Mouse (Mus musculus) small intestine, adult 2 months (tissue): Measurements from ENCODE around the gene Cemip2. TPM values are rescaled to one million over a fixed set of nuclear protein-coding genes. Genes with fewer than 3 reads are reported as not detected.

Experiments used
- H3K27ac ChIP-seq: fragments of 200-500 bp; 2 replicates; pipeline ENCODE4 v1.5.1; 2012; ENCODE audit warnings: low read depth, low read length, control low read depth, inconsistent platforms; ENCODE audit not compliant: insufficient read depth
- H3K27me3 ChIP-seq: fragments of 200-500 bp; 2 replicates; pipeline ENCODE4 v1.6.1; 2012; ENCODE audit warnings: mild to moderate bottlenecking, moderate library complexity, low read length, inconsistent platforms; ENCODE audit not compliant: control insufficient read depth, insufficient read depth
- H3K36me3 ChIP-seq: fragments of 200-500 bp; 2 replicates; pipeline ENCODE4 v1.6.1; 2012; ENCODE audit warnings: mild to moderate bottlenecking, low read length, control low read depth, inconsistent platforms; ENCODE audit not compliant: control insufficient read depth, insufficient read depth
- H3K4me1 ChIP-seq: fragments of 200-500 bp; 2 replicates; pipeline ENCODE4 v1.6.1; 2012; ENCODE audit warnings: low read length, inconsistent platforms, mixed read lengths; ENCODE audit not compliant: control insufficient read depth, insufficient read depth, insufficient read length
- H3K4me3 ChIP-seq: fragments of 200-500 bp; 2 replicates; pipeline ENCODE4 v1.5.1; 2012; ENCODE audit warnings: low read depth, mild to moderate bottlenecking, control low read depth, inconsistent platforms, low read length, moderate library complexity
- CTCF ChIP-seq: fragments of 200-500 bp; IDR thresholded peaks from 2 replicates; pipeline ENCODE4 v1.5.1; 2012; ENCODE audit warnings: low read depth, mild to moderate bottlenecking, control low read depth, inconsistent platforms, low read length, moderate library complexity, mixed read lengths; ENCODE audit not compliant: insufficient replicate concordance, insufficient read length; ENCODE audit errors: extremely low read depth
- POLR2A ChIP-seq: fragments of 200-500 bp; IDR thresholded peaks from 2 replicates; pipeline ENCODE4 v1.6.1; 2012; ENCODE audit warnings: low read depth, mild to moderate bottlenecking, control low read depth, inconsistent platforms, low read length, moderate library complexity
- WGBS: fragments of 180-500 bp; shearing (Covaris S2); methylation state at CpG from one replicate; pipeline ENCODE4 v1.1.7; 2018; 5-methylcytosine and 5-hydroxymethylcytosine counted together
- polyA plus RNA-seq: library from polyadenylated mRNA; depleted of rRNA; stranded (reverse); fragments of >200 nt; gene quantifications from 2 replicates; pipeline ENCODE4 v1.2.3, GENCODE M21; 2012; rRNA removed

The Cemip2 gene
- polyA plus RNA-seq, 1 experiment: 3.8 TPM

DNA sequence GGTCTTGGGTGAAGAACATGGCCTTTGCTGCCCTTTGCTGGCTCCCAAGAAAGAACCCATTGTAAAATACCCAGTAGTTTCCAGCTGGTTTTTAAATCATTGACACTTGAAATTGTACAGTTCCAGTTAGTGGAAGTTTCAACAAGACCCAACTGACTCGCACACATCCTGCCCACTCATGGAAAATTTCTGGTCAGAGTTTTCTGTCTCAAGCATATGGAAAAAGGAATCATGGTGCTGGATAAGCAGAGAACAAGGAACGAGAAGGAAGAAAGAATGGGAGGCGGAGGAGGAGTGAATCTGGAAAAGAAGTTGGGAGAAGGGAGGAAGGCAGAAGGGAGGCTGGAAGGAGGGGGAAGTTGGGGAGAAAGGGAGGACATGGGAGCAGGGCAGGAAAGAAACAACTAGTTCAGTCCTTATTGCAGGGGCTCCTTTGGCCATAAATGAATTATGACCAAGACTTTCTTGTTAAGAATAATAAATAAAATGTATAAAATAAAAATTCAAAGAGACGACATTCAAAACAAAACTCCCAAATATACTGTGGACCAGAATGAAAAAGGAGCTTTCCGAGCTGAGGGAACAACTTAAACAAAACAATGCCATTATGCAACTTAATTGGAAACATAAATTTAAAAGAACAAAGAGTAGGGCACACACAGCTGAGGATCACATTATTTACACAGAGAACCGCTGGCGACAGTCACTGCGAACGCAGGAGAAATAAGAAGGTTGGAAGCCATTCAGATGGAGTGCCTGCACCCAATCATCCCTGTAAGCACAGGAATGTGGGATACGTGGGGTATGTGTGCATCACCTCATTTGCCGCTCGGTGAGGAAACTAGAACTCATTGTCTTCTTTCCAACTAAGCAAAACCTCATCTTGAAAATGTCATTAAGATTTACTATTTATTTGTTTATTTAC lies 120.1 kb downstream of the Cemip2 start:
- no peaks in the 10 kb centered on the region for H3K27me3 ChIP-seq
- no peak overlapping the region for H3K4me3 ChIP-seq
- H3K4me1 ChIP-seq: 0 out of 2 replicates have a peak, but pooled peaks cover 2% of the 10 kb centered on the region
- no peak overlapping the region for H3K27ac ChIP-seq
- no peaks in the 10 kb centered on the region for H3K36me3 ChIP-seq
- TF ChIP-seq CTCF (no peak), POLR2A (no peak)
- WGBS: 71% methylated on average over 12 of the region's 12 CpGs

Other genes with a start within 250 kb of the Cemip2 start
- 0.48 and 0.86 TPM in 2 replicates for gene 1110059E24Rik, start 125.4 kb upstream of the Cemip2 start, polyA plus RNA-seq
- gene Abhd17b, start 125.2 kb upstream of the Cemip2 start, polyA plus RNA-seq: 7.5 and 15.2 TPM in 2 replicates